Mouse (Mus musculus) ovary, adult 18-20 months (tissue): ENCODE measurements around the gene Cd180.
"Not testable (repeated sequence)": the region's sequence is repeated elsewhere in the genome, so short reads cannot be mapped to it uniquely, and the experiment has no call there.

Source experiments
- DNase-seq: peaks from one replicate; pipeline ENCODE4 v3.0.0; 2022; ENCODE audit warnings: low spot score, mixed read lengths

The Cd180 gene

DNA sequence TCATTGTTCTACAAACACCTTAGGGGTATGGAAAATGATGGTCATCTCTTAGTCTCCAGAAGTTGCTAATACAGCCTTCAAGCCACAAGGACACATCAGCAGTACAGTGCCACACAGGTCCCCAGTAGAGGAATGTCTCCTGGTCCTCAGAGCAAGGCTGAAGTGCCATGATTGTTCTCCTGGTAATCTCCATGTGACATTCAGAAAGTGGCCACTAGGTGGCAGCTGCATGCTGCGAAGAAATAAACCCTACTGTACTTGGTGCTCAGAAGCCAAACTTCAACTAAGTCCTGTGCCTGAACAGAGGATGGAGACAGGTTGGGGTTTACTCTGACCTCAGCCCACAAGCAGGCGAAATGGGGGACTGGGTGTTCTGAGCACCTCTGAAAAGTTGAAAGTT lies 14.9 kb upstream of the Cd180 start:
- no peak for DNase-seq

DNA sequence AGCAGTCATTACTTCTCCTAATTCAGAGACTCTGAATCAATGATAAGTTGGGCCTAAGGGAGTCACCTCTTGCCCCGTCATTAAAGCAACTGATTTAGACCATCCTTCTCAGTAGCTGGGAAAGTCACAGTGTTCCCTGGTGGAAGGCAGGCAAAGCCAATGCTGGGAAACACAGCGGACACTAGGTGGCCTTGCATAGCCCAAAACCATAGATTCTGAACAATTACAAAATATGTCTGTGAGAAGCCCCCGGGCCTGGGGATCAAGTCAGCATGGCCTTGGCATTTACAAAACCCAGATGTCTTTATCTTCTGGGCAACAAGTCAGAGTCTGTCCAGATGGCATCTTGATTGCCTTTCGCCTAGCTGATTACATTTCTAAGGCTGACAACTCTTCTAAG lies 8.5 kb upstream of the Cd180 start:
- no peak for DNase-seq

DNA sequence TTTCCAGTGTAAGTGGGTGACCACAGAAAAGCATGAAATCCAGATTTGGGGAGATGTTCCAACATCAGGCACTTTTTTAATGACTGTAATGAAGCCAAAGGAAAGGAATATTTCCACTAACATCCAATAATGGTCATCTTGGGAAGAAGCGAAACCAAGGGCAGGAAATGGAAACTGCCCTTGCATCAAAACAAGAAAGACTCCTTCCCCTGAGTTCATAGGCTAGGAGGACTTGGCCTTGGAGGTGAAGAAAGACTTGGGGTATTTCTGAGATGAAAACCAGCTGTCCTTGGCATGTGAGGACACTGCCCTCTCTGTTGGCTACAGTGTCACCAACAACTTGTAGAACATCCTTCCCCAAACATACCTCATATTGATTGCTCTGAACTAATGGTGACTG lies 5.2 kb upstream of the Cd180 start:
- DNase-seq: no peak

DNA sequence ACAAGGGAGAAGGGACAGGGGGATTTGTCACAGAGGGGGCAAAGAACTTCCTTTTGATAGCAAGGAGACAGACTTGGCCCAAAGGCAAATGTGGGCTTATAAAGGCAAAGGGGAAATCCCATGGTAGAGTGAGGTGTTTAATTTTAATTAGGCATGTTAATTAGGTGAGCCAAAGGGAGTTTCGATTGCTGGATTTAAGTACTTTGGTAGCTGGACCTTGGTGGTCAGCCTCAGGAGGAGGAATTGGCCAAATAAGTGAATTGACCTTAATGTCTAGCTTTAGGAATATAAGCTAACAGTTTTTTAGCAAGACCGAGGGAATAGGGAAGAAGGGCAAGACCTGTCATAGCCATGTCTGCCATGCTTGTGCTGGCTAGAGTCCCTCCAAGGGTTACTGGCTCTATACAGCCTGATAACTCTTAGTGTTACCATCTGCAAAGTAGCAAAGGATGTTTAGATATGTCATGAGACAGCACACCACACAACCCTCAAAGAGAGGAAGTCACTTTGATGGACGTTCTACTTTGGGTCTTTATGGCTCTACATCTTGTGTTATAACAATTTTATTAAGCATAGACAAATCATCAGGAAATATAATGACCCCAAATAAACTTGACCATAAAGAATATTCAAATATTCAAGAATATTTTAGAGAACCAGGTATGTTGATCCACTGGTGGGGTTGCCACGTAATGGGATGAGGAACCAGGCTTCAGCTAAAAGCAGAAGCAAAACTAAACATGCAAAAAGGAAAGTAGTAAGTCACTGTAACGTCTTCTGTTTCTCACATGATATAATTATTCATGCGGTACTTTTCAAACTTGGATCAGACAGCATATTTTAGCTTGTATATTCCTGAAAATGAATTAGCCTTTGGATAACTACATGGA lies 3.9 kb upstream of the Cd180 start:
- DNase-seq: no peak

DNA sequence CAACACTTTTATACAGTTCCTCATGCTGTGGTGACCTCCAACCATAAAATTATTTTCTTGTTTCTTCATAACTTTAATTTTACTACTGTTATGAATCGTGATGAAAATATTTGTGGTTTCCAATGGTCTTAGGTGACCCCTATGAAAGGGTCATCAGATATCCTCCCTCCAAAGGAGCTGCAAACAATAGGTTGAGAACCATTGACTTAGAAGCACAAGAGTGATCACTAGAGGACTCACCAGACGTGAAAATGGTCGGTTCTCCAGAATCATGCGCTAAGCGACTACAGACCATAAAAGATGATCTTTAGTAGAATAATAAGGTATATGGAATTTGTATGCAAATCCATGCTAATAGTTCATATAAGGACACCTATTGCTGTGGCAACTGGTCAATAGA lies 3.2 kb upstream of the Cd180 start:
- no peak for DNase-seq

DNA sequence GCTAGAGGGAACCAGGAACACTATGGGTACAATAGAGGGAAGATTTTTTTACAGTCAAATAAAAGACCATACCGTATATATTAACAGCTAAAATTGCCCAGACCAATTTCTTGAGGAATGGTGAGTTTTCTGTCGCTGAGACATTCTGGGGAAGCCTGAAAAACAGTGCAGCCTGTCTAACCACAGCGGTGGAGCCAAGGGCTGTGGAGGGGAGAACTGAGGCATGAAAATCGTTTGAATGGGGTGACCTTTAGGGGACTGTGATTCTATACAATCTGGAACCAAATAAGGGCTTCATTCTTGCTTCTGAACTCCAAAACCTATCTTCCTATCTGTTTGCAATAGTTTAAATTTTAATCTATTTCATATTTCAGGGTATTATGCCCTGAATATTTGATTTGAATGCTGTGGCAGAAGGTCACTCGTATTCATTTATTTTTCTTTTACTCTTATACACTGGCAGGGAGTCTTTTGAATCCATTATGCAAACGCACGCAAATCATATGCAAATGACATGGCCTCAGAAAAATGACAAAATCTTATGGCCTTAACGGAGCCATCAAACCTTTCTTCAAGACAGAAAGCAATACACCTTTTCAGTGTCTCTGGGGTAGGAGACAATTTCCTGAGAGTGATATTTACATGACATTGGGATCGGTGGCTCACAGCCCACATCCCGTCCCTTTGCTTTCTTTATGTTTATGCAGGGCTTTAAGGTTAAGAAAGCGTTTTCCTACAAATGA lies 1.8 kb upstream of the Cd180 start:
- no peak for DNase-seq

DNA sequence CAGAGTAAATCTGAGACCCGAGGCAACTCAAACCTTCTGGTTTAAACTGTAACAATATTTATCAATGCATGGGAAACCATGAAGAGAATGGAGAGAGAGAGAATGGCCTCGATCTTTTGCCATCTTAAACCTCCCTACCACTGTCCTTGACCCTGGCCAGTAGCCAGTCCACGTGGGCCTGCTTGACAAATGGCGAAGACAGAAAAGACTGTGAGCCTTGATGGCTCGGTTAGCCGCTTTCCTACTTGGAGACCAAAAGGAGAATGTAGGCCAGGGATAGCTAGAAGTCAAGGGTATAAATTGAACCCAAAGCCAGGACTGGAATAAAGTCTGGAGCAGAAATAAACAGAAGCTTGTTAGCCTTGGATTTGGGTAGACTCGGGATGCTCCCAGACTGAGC lies 796 bp downstream of the Cd180 start:
- no peak for DNase-seq

DNA sequence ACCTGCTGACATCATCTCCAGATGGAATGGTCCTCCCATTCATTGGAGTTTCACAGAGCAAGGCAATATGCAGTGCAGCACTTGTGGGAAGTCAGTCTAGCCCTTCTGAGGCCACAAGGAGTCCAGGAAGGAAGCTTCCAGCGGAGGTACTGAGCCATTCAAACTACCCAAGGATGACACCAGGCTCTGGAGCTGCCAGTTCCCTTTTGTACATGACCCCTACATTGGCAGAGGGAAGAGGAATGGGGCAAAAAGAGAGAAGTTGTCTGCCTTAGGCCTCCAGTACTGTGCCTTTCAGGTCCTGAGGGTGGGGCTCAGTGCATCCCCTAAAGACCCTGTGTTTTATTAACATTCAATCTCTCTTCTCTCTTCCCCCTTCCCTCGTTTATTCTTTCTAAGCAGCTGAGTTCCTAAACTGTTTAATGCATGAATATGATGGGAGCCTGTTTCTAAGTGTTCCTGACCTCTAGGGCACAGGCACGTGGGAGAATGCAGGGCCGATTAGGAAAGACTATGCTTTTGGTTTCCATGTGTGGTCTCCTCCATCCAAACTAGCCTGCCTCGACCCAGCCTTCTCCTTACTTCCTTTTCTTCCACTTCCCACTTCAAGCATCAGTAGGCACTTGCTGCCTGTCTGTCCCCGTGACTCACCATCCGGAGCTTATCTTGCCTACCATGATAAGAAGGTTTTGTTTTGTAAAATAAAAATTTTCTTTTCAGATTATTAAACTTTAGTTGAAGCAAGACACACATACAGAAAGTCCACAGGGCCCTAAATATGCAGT lies 2.0 kb downstream of the Cd180 start:
- no peak for DNase-seq

DNA sequence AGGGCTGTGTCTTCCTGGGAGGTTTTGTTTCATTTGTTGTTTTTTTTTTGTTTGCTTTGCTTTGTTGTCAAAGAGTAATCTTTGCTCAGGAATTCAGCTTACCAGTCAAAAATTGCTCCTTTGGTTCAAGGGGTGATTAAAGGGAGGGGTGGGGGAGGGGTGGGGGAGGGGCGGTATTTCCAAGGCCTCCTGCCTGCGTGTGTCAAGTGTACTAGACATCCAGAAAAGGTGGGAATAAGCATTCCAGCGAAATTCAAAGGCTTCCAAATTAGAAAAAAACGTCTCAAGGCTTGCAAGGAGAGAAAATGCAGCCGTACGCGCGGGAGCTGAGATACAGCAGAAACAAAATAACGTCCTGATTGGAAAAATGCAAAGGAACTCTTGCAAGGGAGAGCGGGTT lies 5.0 kb downstream of the Cd180 start:
- no peak for DNase-seq

DNA sequence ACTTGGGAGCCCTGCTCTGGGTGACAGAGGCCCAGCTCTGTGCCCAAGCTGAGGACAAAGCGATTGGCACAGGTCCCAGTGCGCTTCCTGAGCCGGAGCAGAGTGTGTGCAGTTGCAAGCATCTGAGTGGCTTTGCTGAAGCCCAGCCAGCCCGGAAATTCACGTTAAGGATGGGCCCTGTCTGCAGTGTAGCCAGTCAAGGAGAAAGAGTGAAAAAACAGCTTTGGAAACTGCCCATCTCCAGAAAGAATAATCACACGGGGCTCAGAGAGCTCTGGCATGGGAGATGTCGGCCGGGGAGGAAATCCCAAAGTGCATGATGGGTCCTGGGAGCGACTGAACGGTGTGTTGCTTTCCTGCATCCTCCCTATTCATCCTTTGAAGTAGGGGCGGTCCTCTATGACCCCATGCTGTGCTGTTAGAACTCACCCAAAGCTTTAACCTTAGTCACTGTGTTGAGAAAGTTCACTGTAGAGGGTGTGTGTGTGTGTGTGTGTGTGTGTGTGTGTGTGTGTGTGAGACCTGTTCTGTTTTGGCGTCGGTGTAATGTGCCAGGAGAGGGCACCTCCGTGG lies 5.5 kb downstream of the Cd180 start:
- peak; percentile 37 for DNase-seq

DNA sequence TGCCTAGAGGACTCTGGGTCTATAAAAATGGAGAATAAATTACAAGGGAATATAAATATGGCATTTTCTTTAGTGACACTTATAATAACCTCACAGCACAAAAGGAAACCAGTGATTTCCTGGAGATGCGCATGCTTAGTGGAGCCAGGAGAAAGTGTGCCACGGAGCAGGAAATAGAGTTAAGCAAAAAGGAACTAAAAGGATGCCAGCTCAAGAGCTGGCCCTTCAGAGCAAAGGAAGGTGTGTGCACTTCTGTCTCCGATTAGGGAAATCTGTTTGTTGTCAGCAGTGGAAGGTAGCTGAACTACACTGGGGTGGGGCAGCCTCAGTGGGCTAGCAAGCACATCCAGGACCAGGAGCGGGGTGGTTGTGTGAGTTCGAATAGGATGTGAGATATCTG lies 6.8 kb downstream of the Cd180 start:
- no peak for DNase-seq

DNA sequence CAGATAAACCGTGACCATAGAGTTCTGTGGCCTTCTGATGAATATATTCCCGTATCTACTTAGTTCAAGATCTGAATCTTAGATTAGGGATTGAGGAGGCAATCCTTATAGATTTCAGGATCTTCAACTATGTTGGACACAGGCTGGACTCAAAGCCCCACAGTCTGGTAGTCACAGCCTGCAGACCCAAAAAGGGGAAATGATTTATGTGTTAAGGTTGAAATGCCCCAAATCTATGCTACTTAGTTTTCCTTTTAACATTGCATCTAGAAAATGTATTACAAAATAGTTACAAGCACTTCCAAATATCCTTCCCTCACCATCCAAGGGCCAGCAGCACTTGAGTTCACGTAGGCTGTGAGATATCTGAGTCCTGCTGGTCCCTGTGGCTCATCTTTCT lies 7.4 kb downstream of the Cd180 start:
- DNase-seq: no peak

DNA sequence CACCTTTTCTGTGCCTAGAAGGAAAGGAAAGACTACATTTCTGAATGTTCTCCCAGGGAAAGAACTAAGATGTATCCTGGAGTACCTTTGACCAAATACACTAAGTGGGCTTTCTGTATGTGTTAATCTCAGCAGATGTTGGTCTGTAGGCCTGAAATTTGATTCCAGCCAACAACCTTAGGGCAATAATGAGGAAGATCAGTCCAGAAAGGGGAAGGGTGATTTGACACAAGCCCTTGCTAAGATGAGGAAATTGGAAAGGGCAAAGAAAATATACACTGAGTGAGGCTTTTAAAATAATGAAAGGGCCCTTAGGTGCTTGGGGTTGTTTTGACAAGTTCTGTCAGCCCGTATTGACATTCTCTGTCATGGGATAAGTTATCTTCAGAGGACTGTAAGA lies 23.6 kb downstream of the Cd180 start:
- DNase-seq: no peak

DNA sequence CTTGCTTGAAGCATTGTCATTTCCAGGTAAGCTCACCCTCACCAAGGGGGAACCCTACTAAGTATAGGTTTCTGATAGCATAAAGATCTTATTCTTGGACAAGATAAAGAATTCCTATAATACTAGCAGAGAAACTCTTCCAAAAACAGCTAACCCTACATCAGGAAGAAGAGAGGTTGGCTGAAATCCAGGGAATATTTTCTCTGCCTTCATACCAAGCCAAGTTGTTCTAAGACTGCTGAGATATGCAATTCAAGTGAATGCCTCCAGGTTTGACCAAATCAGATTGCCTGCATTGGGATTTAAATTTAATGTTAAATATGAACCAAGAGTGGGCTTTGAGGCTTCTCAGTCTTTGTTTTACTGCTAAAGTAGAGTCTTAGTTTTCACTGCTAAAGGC lies 32.1 kb downstream of the Cd180 start:
- DNase-seq: no peak

DNA sequence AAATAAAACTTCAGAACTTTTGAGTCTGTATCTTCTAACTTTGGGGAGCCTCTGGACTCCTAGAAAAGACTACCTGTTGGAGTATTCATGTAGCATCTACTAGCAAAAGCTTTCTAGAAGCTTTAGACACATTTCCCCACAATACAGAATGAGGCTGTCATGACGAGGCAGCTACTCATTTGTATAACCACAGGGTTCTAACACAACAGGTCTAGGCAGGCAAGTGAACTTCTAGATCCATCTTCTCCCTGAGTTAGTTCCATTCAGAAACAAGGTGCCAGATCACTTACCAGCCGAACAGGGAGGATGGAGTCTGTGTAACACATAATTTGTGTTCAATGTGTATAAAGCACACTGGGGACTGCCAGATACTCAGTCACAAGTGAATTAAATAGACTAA lies 32.5 kb downstream of the Cd180 start:
- DNase-seq: no peak

DNA sequence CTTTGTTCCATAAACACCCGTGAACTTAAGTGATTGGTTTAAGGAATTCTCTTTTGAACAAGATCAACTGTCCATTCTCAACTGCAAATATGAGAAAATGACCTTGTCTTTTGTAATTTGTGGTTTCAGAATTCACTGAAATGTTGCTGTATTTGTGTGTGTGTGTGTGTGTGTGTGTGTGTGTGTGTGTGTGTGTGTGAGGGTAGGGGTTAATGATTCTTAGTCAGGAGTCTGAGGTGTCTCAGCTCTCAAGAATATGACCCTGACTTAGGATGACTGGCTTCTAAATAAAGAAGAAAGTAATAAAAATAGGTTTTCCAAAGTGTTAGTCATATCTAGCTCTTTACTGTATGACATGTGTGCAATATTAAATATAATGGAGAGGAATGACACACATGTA lies 33.5 kb downstream of the Cd180 start:
- DNase-seq: no peak

DNA sequence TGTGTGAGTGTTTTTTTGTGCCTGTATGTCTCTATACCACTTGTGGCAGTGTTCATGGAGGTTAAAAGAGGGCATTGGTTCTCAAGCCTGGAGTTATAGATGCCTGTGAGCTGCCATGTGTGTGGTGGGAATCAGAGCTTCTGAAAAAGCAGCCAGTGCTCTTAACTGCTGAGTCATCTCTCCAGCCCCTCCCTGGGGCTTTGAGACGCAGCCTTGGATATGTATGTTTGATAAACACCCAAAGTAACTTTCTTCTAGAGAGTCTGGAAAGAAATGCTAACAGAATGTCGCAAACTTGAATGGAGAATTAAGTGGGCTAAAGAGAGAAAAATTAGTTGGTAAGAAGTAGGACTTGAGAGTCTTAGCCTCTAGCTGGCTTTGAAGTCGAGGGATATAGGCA lies 34.7 kb downstream of the Cd180 start:
- DNase-seq: no peak

DNA sequence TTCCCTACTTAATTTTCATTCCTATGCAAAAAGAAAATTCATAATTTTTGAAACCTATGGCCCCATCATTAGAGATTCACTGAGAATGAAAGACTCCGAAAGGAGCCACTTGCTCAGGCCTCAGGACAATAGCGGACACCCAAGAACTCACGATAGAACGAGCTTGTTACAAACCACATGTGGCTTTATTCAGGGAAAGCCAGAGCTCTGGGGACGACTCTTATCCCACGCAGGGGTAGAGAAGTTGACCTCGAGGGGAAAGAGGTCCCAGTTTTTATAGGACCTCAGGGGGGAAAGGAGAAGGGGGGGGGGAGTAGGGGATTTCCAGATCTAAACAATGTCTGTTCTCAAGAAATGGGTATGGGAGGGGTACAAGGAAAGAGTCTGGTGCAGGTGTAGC lies 35.6 kb downstream of the Cd180 start:
- not testable (repeated sequence) for DNase-seq

DNA sequence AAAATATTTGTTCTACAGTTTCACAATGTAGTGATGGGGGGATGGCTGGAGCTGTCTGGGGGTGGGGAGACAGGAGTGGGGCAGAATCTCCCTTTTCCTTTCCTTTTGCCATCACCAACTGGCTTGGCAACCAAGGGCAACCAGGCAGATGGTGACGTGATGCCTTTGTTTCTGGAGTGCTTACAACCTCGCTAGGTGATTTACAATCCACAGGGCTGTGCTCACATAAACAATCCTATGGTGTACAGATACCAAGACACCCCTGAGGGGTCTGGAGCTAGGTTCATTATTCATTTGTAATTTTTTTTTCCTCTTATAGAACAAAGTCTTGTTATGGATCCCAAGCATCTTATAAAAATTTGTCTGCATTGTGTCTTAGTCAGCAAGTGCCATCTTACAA lies 39.7 kb downstream of the Cd180 start:
- no peak for DNase-seq

DNA sequence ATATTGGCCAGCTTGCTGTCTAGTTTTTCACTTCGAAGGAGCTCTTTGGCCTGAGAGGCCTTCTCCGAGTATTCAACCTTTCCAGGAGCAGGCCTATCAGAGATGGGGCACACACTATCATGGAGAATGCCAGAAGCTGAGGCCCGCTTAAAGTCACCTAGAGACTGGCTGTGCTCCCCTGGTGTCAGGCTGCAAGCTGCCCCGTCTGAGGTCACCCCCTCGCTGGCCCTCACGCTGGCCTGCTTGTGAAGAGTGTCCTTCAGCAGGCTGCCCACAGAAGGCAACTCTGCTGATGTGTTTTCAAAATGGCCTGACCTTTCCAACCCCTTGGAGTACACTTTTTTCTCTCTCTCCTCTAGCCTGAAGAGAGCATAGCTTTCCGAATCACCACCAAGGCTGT lies 44.5 kb downstream of the Cd180 start:
- no peak for DNase-seq

DNA sequence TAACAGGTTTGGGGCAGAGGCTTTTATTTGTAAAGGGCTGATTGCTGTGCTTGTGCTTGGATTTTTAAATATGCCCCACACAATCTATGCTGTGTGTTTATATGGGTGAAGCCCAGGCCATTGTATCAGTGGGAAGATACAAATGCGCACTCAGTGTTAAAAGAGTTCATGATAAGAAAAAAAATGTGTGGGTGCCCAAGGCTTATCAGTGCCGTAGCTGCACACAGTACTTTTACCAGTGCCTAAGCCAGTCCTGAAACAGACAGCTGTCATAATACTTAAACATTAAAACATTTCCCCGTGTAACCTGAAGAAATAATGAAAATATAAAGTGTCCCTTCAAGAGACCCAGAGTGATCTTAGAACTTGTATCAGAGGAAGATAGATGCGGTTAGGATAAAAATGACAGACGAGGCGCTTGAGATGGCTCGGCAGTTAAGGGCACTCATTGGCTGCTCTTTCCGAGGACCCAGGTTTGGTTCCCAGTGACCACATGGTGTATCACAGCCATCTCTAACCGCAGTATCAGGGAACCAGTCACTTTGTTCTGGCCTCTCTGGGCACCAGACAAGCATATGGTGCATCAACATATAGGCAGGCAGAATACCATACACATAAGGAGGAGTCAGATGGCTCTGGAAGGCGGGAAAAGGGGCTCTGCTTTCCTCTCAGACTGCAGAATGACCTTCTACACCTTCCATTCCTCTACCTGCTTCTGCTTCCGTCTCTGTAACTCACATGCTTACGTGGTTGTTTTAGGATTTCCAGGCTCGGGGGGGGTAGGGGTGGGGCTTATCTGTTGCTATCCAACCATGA lies 46.6 kb downstream of the Cd180 start:
- DNase-seq: no peak
